Comparison of ENCODE assay signal across 8 mouse cellular contexts in genomic region chr2:30062249-30063093, GRCm38 (mm10). TPM values are rescaled to one million over a fixed set of nuclear protein-coding genes. Genes with fewer than 3 reads are reported as not detected.
DNase-seq lines count a peak whose midpoint lies in the region; ATAC-seq and TF ChIP-seq lines count a peak whose summit lies in the region.

No protein-coding gene starts in this region.

- H3K4me1 ChIP-seq in heart, adult 2 months (ENCODE audit: control insufficient read depth, insufficient read depth, low read length): peaks cover 8% of the 10 kb centered on the region
- H3K4me1 ChIP-seq in liver, embryonic 15.5 days (replicated peaks): peaks cover 58% of the 10 kb centered on the region

- peaks cover under 1% of the 10 kb centered on the region for H3K36me3 ChIP-seq in C2C12 (ENCODE audit: control insufficient read depth, insufficient read depth)
- H3K36me3 ChIP-seq in heart, adult 2 months (ENCODE audit: control insufficient read depth, insufficient read depth, low read length): peaks cover under 1% of the 10 kb centered on the region; the same call in 1 of the 2 replicates
- no peaks in the 10 kb centered on the region for H3K36me3 ChIP-seq in liver, embryonic 15.5 days (replicated peaks)

- H3K27ac ChIP-seq in heart, adult 2 months: peak overlapping the region; percentile 82
- peak overlapping the region; percentile 86 for H3K27ac ChIP-seq in liver, embryonic 15.5 days (replicated peaks)

- peak; percentile 65 for TF ChIP-seq POLR2A in heart, adult 2 months (IDR thresholded peaks at IDR 0.05; ENCODE audit: insufficient read depth, low read depth, low read length)

- peak; percentile 63; the same call in 1 of the 2 replicates for TF ChIP-seq EP300 in heart, adult 2 months (IDR thresholded peaks at IDR 0.05; ENCODE audit: insufficient read depth, low read depth, low read length)

- WGBS in heart, adult 2 months: under 1% methylated on average over 40 of the region's 40 CpGs
- under 1% methylated on average over 40 of the region's 40 CpGs for WGBS in liver, embryonic 15.5 days (ENCODE audit: insufficient replicate concordance)

- peaks cover 56% of the 10 kb centered on the region for H3K79me2 ChIP-seq in C2C12 (ENCODE audit: control insufficient read depth, insufficient read depth)
- peaks cover 2% of the 10 kb centered on the region; the same call in 1 of the 2 replicates for H3K79me2 ChIP-seq in heart, adult 2 months (replicated peaks; ENCODE audit: control insufficient read depth, insufficient read depth, low read length)

- DNase-seq in adrenal gland, adult 8-10 months: peak; percentile 61
- DNase-seq in embryo, embryonic 9.5 days (ENCODE audit: extremely low spot score): peak; percentile 87
- peak; percentile 76 to 81 for DNase-seq in heart, adult 2 months
- peak; percentile 80 for DNase-seq in kidney, adult 11 months
- DNase-seq in neural tube, embryonic 10.5 days (ENCODE audit: extremely low spot score, low spot score): peak; percentile 86
- peak; percentile 73 for DNase-seq in testis, postnatal 10 days (ENCODE audit: low spot score)

- ATAC-seq in liver, embryonic 15.5 days (ENCODE audit: insufficient read depth): no peak

- H3K9ac ChIP-seq in heart, adult 2 months (ENCODE audit: low read depth, low read length): peak overlapping the region; percentile 95
- H3K9ac ChIP-seq in liver, embryonic 15.5 days: peak overlapping the region; percentile 69

- H3K27me3 ChIP-seq in C2C12 (ENCODE audit: control insufficient read depth, insufficient read depth, insufficient read length): no peaks in the 10 kb centered on the region
- H3K27me3 ChIP-seq in heart, adult 2 months (ENCODE audit: control insufficient read depth, insufficient read depth, low read length): no peaks in the 10 kb centered on the region
- no peaks in the 10 kb centered on the region for H3K27me3 ChIP-seq in liver, embryonic 15.5 days

- H3K9me3 ChIP-seq in liver, embryonic 15.5 days (replicated peaks): no peaks in the 10 kb centered on the region

- peaks cover 40% of the 10 kb centered on the region for H3K79me3 ChIP-seq in C2C12 (ENCODE audit: low read depth)

- no peak for TF ChIP-seq CTCF in C2C12 (IDR thresholded peaks at IDR 0.05; ENCODE audit: control insufficient read depth, insufficient read depth, insufficient read length)
- TF ChIP-seq CTCF in heart, adult 2 months (IDR thresholded peaks at IDR 0.05): peak; percentile 20; the same call in 1 of the 2 replicates

- peak overlapping the region; percentile 90 for H3K4me3 ChIP-seq in C2C12 (ENCODE audit: insufficient read depth, poor library complexity, severe bottlenecking)
- peak overlapping the region; percentile 74 for H3K4me3 ChIP-seq in heart, adult 2 months
- peak overlapping the region; percentile 67 for H3K4me3 ChIP-seq in liver, embryonic 15.5 days (replicated peaks)

- H3ac ChIP-seq in C2C12 (ENCODE audit: control insufficient read depth, insufficient read length, low read depth): peak overlapping the region; percentile 97

- intact Hi-C loops in heart, adult 2 months (cut with DNase I): no loop called here

- H3K4me2 ChIP-seq in liver, embryonic 15.5 days: peak overlapping the region; percentile 95

TF ChIP-seq in C2C12, 6 proteins besides CTCF, POLR2A, EP300 and RAD21:
- TF ChIP-seq MAX (IDR thresholded peaks at IDR 0.05) (peak; percentile 81), FOSL1 (IDR thresholded peaks at IDR 0.05; ENCODE audit: insufficient read depth, low read length, poor library complexity, severe bottlenecking) (no peak), MYOG (IDR thresholded peaks at IDR 0.05; ENCODE audit: control insufficient read depth, extremely low read depth, insufficient read length) (no peak), CEBPB (IDR thresholded peaks at IDR 0.05; ENCODE audit: low read depth) (no peak), USF1 (IDR thresholded peaks at IDR 0.05; ENCODE audit: low read depth) (peak; percentile 88)

RNA-seq across cellular contexts. Expression of gene Set, which starts 5.3 kb away (rescaled TPM):
- polyA plus RNA-seq in C2C12 (2012; fragmentation: generic; extraction: Trizol): 312 TPM
- 100 to 1,000 TPM; 205 to 257 (median 225) TPM for total RNA-seq in adrenal gland, adult 8-10 months (2022)
- total RNA-seq in heart, adult 2 months (2021): 10 to 100 TPM; 88.7 to 96.7 TPM
- 21.9 and 36.4 TPM in 2 replicates for polyA plus RNA-seq in heart, adult 2 months (2012; rRNA removed)
- 138 and 147 TPM in 2 replicates for polyA plus RNA-seq in liver, embryonic 15.5 days (2015; fragmentation: Nextera tagmentation; extraction: Ambion mirVana)

RNA-seq across cellular contexts. Expression of gene Wdr34, which starts 13.8 kb away (rescaled TPM):
- 16.4 TPM for polyA plus RNA-seq in C2C12 (2012; fragmentation: generic; extraction: Trizol)
- 10 to 100 TPM; 19.5 to 31.7 (median 26.6) TPM for total RNA-seq in adrenal gland, adult 8-10 months (2022)
- total RNA-seq in heart, adult 2 months (2021): 1 to 10 TPM; 6.4 TPM
- polyA plus RNA-seq in heart, adult 2 months (2012; rRNA removed): 10.3 and 11.6 TPM in 2 replicates
- 6.2 and 7.1 TPM in 2 replicates for polyA plus RNA-seq in liver, embryonic 15.5 days (2015; fragmentation: Nextera tagmentation; extraction: Ambion mirVana)

RNA-seq across cellular contexts. Expression of gene Pkn3, which starts 15.0 kb away (rescaled TPM):
- polyA plus RNA-seq in C2C12 (2012; fragmentation: generic; extraction: Trizol): 5.5 TPM
- 1 to 10 TPM; 4.8 to 6.6 (median 5.8) TPM for total RNA-seq in adrenal gland, adult 8-10 months (2022)
- total RNA-seq in heart, adult 2 months (2021): 10 to 100 TPM in 1 of 2 experiments, 1 to 10 TPM in 1; 8.8 to 10.4 TPM
- 13.6 and 15.0 TPM in 2 replicates for polyA plus RNA-seq in heart, adult 2 months (2012; rRNA removed)
- 2.3 and 2.5 TPM in 2 replicates for polyA plus RNA-seq in liver, embryonic 15.5 days (2015; fragmentation: Nextera tagmentation; extraction: Ambion mirVana)

RNA-seq across cellular contexts. Expression of gene Zdhhc12, which starts 31.0 kb away (rescaled TPM):
- polyA plus RNA-seq in C2C12 (2012; fragmentation: generic; extraction: Trizol): 31.5 TPM
- 10 to 100 TPM; 16.4 to 23.9 (median 17.6) TPM for total RNA-seq in adrenal gland, adult 8-10 months (2022)
- total RNA-seq in heart, adult 2 months (2021): 1 to 10 TPM; 2.8 to 3.6 TPM
- polyA plus RNA-seq in heart, adult 2 months (2012; rRNA removed): 10.3 and 15.8 TPM in 2 replicates
- 19.3 and 20.6 TPM in 2 replicates for polyA plus RNA-seq in liver, embryonic 15.5 days (2015; fragmentation: Nextera tagmentation; extraction: Ambion mirVana)
